Mouse (Mus musculus): ENCODE data around the gene Dscaml1.

Dscaml1 gene

GRCm38 (mm10) chr9:45504977-45505376, 78.5 kb downstream of the Dscaml1 start:
- no peak for DNase-seq (ENCODE audit: low read depth in 2 of 2, low spot score in 2 of 2)

- no peak for DNase-seq (ENCODE audit: low read depth in 2 of 2, low spot score in 2 of 2)
These were observed 79.1 kb downstream of the Dscaml1 start for GRCm38 (mm10) chr9:45505487-45505939.

- no peak for DNase-seq (ENCODE audit: low read depth in 2 of 2, low spot score in 2 of 2)
These were observed 81.1 kb downstream of the Dscaml1 start for GRCm38 (mm10) chr9:45507482-45507881.

GRCm38 (mm10) chr9:45510806-45511546, 84.5 kb downstream of the Dscaml1 start:
- DNase-seq (ENCODE audit: low read depth in 2 of 2, low spot score in 2 of 2): no peak

- DNase-seq (ENCODE audit: low read depth in 2 of 2, low spot score in 2 of 2): no peak
These were observed 91.7 kb downstream of the Dscaml1 start for GRCm38 (mm10) chr9:45517993-45518705.

- no peak for DNase-seq (ENCODE audit: low read depth in 2 of 2, low spot score in 2 of 2)
These were observed 93.4 kb downstream of the Dscaml1 start for GRCm38 (mm10) chr9:45519841-45520240.

GRCm38 (mm10) chr9:45522866-45523265, 96.4 kb downstream of the Dscaml1 start:
- no peak for DNase-seq (ENCODE audit: low read depth in 2 of 2, low spot score in 2 of 2)

- DNase-seq (ENCODE audit: low read depth in 2 of 2, low spot score in 2 of 2): no peak
These were observed 98.1 kb downstream of the Dscaml1 start for GRCm38 (mm10) chr9:45524505-45524904.

- no peak for DNase-seq (ENCODE audit: low read depth in 2 of 2, low spot score in 2 of 2)
These were observed 106.8 kb downstream of the Dscaml1 start for GRCm38 (mm10) chr9:45533253-45533652.

- DNase-seq (ENCODE audit: low read depth in 2 of 2, low spot score in 2 of 2): no peak
These were observed 108.1 kb downstream of the Dscaml1 start for GRCm38 (mm10) chr9:45534472-45534988.

GRCm38 (mm10) chr9:45537649-45538048, 111.2 kb downstream of the Dscaml1 start:
- DNase-seq (ENCODE audit: low read depth in 2 of 2, low spot score in 2 of 2): no peak

- DNase-seq (ENCODE audit: low read depth in 2 of 2, low spot score in 2 of 2): no peak
These were observed 113.0 kb downstream of the Dscaml1 start for GRCm38 (mm10) chr9:45539265-45540044.

- no peak for DNase-seq (ENCODE audit: low read depth in 2 of 2, low spot score in 2 of 2)
These were observed 119.7 kb downstream of the Dscaml1 start for GRCm38 (mm10) chr9:45546024-45546638.

- DNase-seq (ENCODE audit: low read depth in 2 of 2, low spot score in 2 of 2): no peak
These were observed 120.6 kb downstream of the Dscaml1 start for GRCm38 (mm10) chr9:45546902-45547578.

- DNase-seq (ENCODE audit: low read depth in 2 of 2, low spot score in 2 of 2): no peak
These were observed 123.4 kb downstream of the Dscaml1 start for GRCm38 (mm10) chr9:45549796-45550195.

GRCm38 (mm10) chr9:45550210-45550609, 123.8 kb downstream of the Dscaml1 start:
- no peak for DNase-seq (ENCODE audit: low read depth in 2 of 2, low spot score in 2 of 2)

- DNase-seq (ENCODE audit: low read depth in 2 of 2, low spot score in 2 of 2): no peak
These were observed 124.2 kb downstream of the Dscaml1 start for GRCm38 (mm10) chr9:45550662-45551061.

GRCm38 (mm10) chr9:45555036-45555826, 128.8 kb downstream of the Dscaml1 start:
- DNase-seq (ENCODE audit: low read depth in 2 of 2, low spot score in 2 of 2): no peak

- DNase-seq (ENCODE audit: low read depth in 2 of 2, low spot score in 2 of 2): no peak
These were observed 130.5 kb downstream of the Dscaml1 start for GRCm38 (mm10) chr9:45556882-45557281.

- no peak for DNase-seq (ENCODE audit: low read depth in 2 of 2, low spot score in 2 of 2)
These were observed 134.6 kb downstream of the Dscaml1 start for GRCm38 (mm10) chr9:45560987-45561386.

All from CD8-positive naive resting alpha-beta T cell, adult 2 months (primary cell).